Mouse (Mus musculus): Measurements from ENCODE around the gene Fat3. TPM values are rescaled to one million over a fixed set of nuclear protein-coding genes. Genes with fewer than 3 reads are reported as not detected.

Fat3 gene
- polyA plus RNA-seq, 1 experiment from 2014 or later, result 0.93 TPM

- Histone ChIP-seq H3K9ac (ENCODE audit: low read length) (no peak overlapping the region), H3K4me1 (replicated peaks; ENCODE audit: control insufficient read depth, insufficient read depth) (no peaks in the 10 kb centered on the region), H3K4me2 (replicated peaks; ENCODE audit: low read depth) (no peak overlapping the region), H3K27ac (replicated peaks) (no peak overlapping the region), H3K36me3 (ENCODE audit: control insufficient read depth, insufficient read depth, low read length) (no peaks in the 10 kb centered on the region), H3K9me3 (ENCODE audit: control insufficient read depth, low read length) (no peaks in the 10 kb centered on the region), H3K27me3 (ENCODE audit: control insufficient read depth, insufficient read depth, low read length) (no peaks in the 10 kb centered on the region), H3K4me3 (ENCODE audit: low read depth, low read length) (no peak overlapping the region)
- 53% methylated on average over 3 of the region's 3 CpGs for WGBS
- DNase-seq (ENCODE audit: low spot score), result no peak
- TF ChIP-seq EP300 (optimal IDR thresholded peaks at IDR 0.05), result no peak
- no peak for TF ChIP-seq CTCF (IDR thresholded peaks at IDR 0.05; ENCODE audit: low read depth)
- ATAC-seq (ENCODE audit: low FRiP score, low TSS enrichment), result no peak
These were observed 542.8 kb downstream of the Fat3 start for GRCm38 (mm10) chr9:15958224-15958787.

DNA sequence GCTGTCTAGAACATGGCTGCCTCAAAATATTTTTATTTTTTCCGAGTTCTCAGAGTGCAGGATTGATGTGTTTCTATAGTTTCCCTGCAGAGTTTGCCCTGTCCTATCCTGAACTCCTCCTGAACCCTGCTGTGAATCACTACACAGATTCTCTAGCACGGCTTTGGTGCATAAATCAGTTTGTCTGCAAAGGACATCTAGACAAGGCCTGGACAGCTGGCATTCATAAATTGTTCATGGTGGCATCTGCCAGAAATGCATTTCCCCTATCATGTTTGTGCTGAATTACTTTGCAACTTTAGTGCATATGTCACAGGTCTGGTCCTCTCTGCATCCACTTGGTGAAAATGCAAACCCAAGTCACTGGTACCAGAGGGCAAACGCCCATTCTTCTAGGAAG lies 543.3 kb downstream of the Fat3 start:
- Histone ChIP-seq H3K27ac (replicated peaks) (no peak overlapping the region), H3K9ac (ENCODE audit: low read length) (no peak overlapping the region), H3K4me3 (ENCODE audit: low read depth, low read length) (no peak overlapping the region), H3K4me1 (replicated peaks; ENCODE audit: control insufficient read depth, insufficient read depth) (no peaks in the 10 kb centered on the region), H3K36me3 (ENCODE audit: control insufficient read depth, insufficient read depth, low read length) (no peaks in the 10 kb centered on the region), H3K9me3 (ENCODE audit: control insufficient read depth, low read length) (no peaks in the 10 kb centered on the region), H3K27me3 (ENCODE audit: control insufficient read depth, insufficient read depth, low read length) (no peaks in the 10 kb centered on the region), H3K4me2 (replicated peaks; ENCODE audit: low read depth) (no peak overlapping the region)
- ATAC-seq (ENCODE audit: low FRiP score, low TSS enrichment), result no peak
- no peak for TF ChIP-seq EP300 (optimal IDR thresholded peaks at IDR 0.05)
- TF ChIP-seq CTCF (IDR thresholded peaks at IDR 0.05; ENCODE audit: low read depth), result no peak
- WGBS, result 58% methylated on average over 3 of the region's 3 CpGs
- DNase-seq (ENCODE audit: low spot score), result no peak

DNA sequence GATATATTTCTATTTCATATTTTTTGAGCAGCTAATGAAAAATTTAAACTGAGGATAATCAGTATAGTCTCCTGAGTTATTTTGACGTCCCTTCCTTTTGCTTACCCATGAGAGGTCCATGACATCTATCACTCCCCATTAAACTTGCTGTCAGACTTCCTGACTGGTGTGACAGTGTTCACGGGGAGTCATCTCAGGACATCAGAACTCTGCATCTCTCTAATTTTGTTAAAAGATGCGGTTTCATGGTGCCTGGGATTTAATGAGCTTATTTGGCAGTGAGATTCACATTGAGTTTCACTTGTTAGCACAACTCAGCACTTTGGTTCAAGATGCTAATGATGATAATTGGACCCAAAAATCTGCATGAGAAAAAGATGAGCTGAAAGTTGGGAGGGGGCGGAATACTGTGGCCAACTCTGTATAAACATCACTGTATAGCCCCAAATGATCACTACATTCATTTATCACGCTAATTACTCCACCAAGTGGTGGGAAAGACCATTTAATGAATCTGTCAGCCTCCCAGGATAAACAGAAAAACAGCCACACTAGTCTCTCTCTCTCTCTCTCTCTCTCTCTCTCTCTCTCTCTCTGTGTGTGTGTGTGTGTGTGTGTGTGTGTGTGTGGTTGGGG lies 545.8 kb downstream of the Fat3 start:
- DNase-seq (ENCODE audit: low spot score), result no peak
- Histone ChIP-seq H3K4me3 (ENCODE audit: low read depth, low read length) (no peak overlapping the region), H3K27ac (replicated peaks) (no peak overlapping the region), H3K36me3 (ENCODE audit: control insufficient read depth, insufficient read depth, low read length) (no peaks in the 10 kb centered on the region), H3K27me3 (ENCODE audit: control insufficient read depth, insufficient read depth, low read length) (no peaks in the 10 kb centered on the region), H3K9me3 (ENCODE audit: control insufficient read depth, low read length) (no peaks in the 10 kb centered on the region), H3K4me2 (replicated peaks; ENCODE audit: low read depth) (no peak overlapping the region), H3K9ac (ENCODE audit: low read length) (no peak overlapping the region), H3K4me1 (replicated peaks; ENCODE audit: control insufficient read depth, insufficient read depth) (no peaks in the 10 kb centered on the region)
- WGBS, result 71% methylated on average over 5 of the region's 5 CpGs
- TF ChIP-seq CTCF (IDR thresholded peaks at IDR 0.05; ENCODE audit: low read depth) (no peak), EP300 (optimal IDR thresholded peaks at IDR 0.05) (no peak)
- ATAC-seq (ENCODE audit: low FRiP score, low TSS enrichment), result no peak

GRCm38 (mm10) chr9:15954338-15954704 lies 546.8 kb downstream of the Fat3 start:
- no peaks in the 10 kb centered on the region for H3K27me3 ChIP-seq (ENCODE audit: control insufficient read depth, insufficient read depth, low read length)
- no peak overlapping the region for H3K4me2 ChIP-seq (replicated peaks; ENCODE audit: low read depth)
- H3K4me1 ChIP-seq (replicated peaks; ENCODE audit: control insufficient read depth, insufficient read depth), result no peaks in the 10 kb centered on the region
- H3K36me3 ChIP-seq (ENCODE audit: control insufficient read depth, insufficient read depth, low read length), result no peaks in the 10 kb centered on the region
- DNase-seq (ENCODE audit: low spot score) (no peak), ATAC-seq (ENCODE audit: low FRiP score, low TSS enrichment) (no peak)
- no peak overlapping the region for H3K9ac ChIP-seq (ENCODE audit: low read length)
- WGBS, result 74% methylated on average over 1 of the region's 1 CpGs
- TF ChIP-seq EP300 (optimal IDR thresholded peaks at IDR 0.05) (no peak), CTCF (IDR thresholded peaks at IDR 0.05; ENCODE audit: low read depth) (no peak)
- no peaks in the 10 kb centered on the region for H3K9me3 ChIP-seq (ENCODE audit: control insufficient read depth, low read length)
- no peak overlapping the region for H3K4me3 ChIP-seq (ENCODE audit: low read depth, low read length)
- H3K27ac ChIP-seq (replicated peaks), result no peak overlapping the region

GRCm38 (mm10) chr9:15953585-15954337 lies 547.3 kb downstream of the Fat3 start:
- DNase-seq (ENCODE audit: low spot score) (no peak), ATAC-seq (ENCODE audit: low FRiP score, low TSS enrichment) (no peak)
- Histone ChIP-seq H3K4me2 (replicated peaks; ENCODE audit: low read depth) (no peak overlapping the region), H3K36me3 (ENCODE audit: control insufficient read depth, insufficient read depth, low read length) (no peaks in the 10 kb centered on the region), H3K27ac (replicated peaks) (no peak overlapping the region), H3K4me1 (replicated peaks; ENCODE audit: control insufficient read depth, insufficient read depth) (no peaks in the 10 kb centered on the region), H3K27me3 (ENCODE audit: control insufficient read depth, insufficient read depth, low read length) (no peaks in the 10 kb centered on the region), H3K9ac (ENCODE audit: low read length) (no peak overlapping the region), H3K9me3 (ENCODE audit: control insufficient read depth, low read length) (no peaks in the 10 kb centered on the region), H3K4me3 (ENCODE audit: low read depth, low read length) (no peak overlapping the region)
- no peak for TF ChIP-seq CTCF (IDR thresholded peaks at IDR 0.05; ENCODE audit: low read depth)
- TF ChIP-seq EP300 (optimal IDR thresholded peaks at IDR 0.05), result no peak
- WGBS, result 86% methylated on average over 6 of the region's 6 CpGs

DNA sequence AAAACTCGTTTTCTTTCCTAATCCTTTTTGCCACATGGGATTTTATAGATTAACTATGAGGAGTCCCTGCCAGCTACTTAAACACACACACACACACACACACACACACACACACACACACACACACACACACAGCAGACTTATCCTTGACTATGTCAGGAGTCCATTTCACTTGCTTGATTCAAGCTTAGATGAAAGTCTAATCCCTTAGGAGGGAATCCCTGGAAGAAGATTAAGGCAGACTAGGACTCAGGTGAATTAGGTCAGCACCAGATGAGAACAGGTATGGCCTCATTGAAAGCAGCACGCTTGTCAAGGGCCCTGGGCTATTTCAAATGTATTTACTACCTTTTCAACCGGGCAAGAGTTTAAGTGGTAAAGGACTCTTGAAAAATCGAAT lies 553.0 kb downstream of the Fat3 start:
- Histone ChIP-seq H3K9ac (ENCODE audit: low read length) (no peak overlapping the region), H3K4me3 (ENCODE audit: low read depth, low read length) (no peak overlapping the region), H3K9me3 (ENCODE audit: control insufficient read depth, low read length) (no peaks in the 10 kb centered on the region), H3K27ac (replicated peaks) (no peak overlapping the region), H3K36me3 (ENCODE audit: control insufficient read depth, insufficient read depth, low read length) (no peaks in the 10 kb centered on the region), H3K27me3 (ENCODE audit: control insufficient read depth, insufficient read depth, low read length) (no peaks in the 10 kb centered on the region), H3K4me1 (replicated peaks; ENCODE audit: control insufficient read depth, insufficient read depth) (no peaks in the 10 kb centered on the region), H3K4me2 (replicated peaks; ENCODE audit: low read depth) (no peak overlapping the region)
- no peak for DNase-seq (ENCODE audit: low spot score)
- ATAC-seq (ENCODE audit: low FRiP score, low TSS enrichment), result no peak
- TF ChIP-seq EP300 (optimal IDR thresholded peaks at IDR 0.05), result no peak
- TF ChIP-seq CTCF (IDR thresholded peaks at IDR 0.05; ENCODE audit: low read depth), result no peak
- 74% methylated on average over 4 of the region's 4 CpGs for WGBS
